21 mouse cellular contexts compared by ENCODE assay signal in the genomic region with DNA sequence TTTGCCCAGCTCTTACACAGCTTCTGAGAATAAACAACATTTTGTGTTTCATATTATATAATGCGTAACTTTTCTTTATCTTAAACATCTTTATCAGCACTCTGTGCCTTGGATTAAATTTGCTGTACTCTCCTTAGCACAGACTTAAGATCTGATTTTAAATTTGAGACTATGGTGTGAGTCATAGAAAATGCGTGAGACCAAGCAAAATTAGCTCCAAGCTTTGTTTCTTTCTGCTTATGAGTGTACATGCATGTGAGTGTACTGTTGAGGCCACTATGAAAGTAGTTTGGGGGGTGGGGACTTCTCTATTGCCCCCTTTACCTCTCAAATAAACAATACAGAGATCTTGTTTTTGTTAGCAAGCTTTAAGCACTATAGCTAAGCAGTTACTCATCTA. TPM values are rescaled to one million over a fixed set of nuclear protein-coding genes. Genes with fewer than 3 reads are reported as not detected.
"Had no signal": no experiment of that assay in that cellular context is flagged by ENCODE, and none has a peak within 500 bp of the region (broad histone marks: within the 10 kb centered on the region; RNA-seq: fewer than 3 reads in every experiment).

No protein-coding gene starts in this region.

- H3K27me3 ChIP-seq: megakaryocyte, embryonic 14.5 days; midbrain, embryonic 13.5 days; midbrain, embryonic 15.5 days; neural tube, embryonic 12.5 days; stomach, embryonic 15.5 days had no signal

- DNase-seq: lung, adult 18-20 months; lung, embryonic 14.5 days; lung, postnatal 14 days; lung, postnatal 36 days; right cerebral cortex, postnatal 14 days; thymus, adult 2 months; thymus, postnatal 25 days; thymus, postnatal 4 days had no signal

- H3K4me3 ChIP-seq: megakaryocyte, embryonic 14.5 days; midbrain, embryonic 13.5 days; midbrain, embryonic 15.5 days; neural tube, embryonic 12.5 days; stomach, embryonic 15.5 days had no signal

- H3K27ac ChIP-seq: macrophage; midbrain, embryonic 13.5 days; midbrain, embryonic 15.5 days; neural tube, embryonic 12.5 days; stomach, embryonic 15.5 days; stomach, postnatal 0 days had no signal

- H3K4me1 ChIP-seq: neural tube, embryonic 12.5 days; stomach, embryonic 15.5 days had no signal

- H3K36me3 ChIP-seq: midbrain, embryonic 13.5 days; midbrain, embryonic 15.5 days; neural tube, embryonic 12.5 days; stomach, embryonic 15.5 days had no signal

- H3K9ac ChIP-seq: lung, embryonic 14.5 days; midbrain, embryonic 13.5 days; midbrain, embryonic 15.5 days; neural tube, embryonic 12.5 days; stomach, embryonic 15.5 days had no signal

RNA-seq across cellular contexts. Expression of gene Lipc, which starts 13.4 kb away (rescaled TPM):
- total RNA-seq: megakaryocyte progenitor cell, adult 5-6 weeks; midbrain, postnatal 0 days; monocyte, adult 5-6 weeks; neutrophil, adult 5-6 weeks had no signal
- polyA plus RNA-seq: midbrain, embryonic 11.5 days; midbrain, embryonic 13.5 days; midbrain, postnatal 0 days; neural tube, embryonic 12.5 days; testis, adult 2 months had no signal
